Mouse (Mus musculus) heart, postnatal 25 days (tissue): ENCODE measurements around the gene Nat9. TPM values are rescaled to one million over a fixed set of nuclear protein-coding genes. Genes with fewer than 3 reads are reported as not detected.

Experiments used
- DNase-seq: peaks from one replicate; pipeline ENCODE4 v3.0.0; 2022; ENCODE audit warnings: low spot score
- intact Hi-C: fragments of 180-260 bp; cut with DNase I; formaldehyde crosslinking; loops from one replicate; pipeline ENCODE4 v1.15.1; 2025
- total RNA-seq, 2 experiments: library from RNA; stranded (reverse); gene quantifications; 2 replicates each; pipeline ENCODE4 v1.2.3; 2021

Gene Nat9
- total RNA-seq, 2 experiments from 2014 or later: 19.3 to 23.0 TPM

- no peak for DNase-seq
- intact Hi-C loops: no loop called here
These were observed 30.1 kb upstream of the Nat9 start for GRCm38 (mm10) chr11:115217439-115218410.

- no peak for DNase-seq
- intact Hi-C loops: no loop called here
These were observed 27.5 kb upstream of the Nat9 start for GRCm38 (mm10) chr11:115215123-115215522.

GRCm38 (mm10) chr11:115212116-115212515 lies 24.5 kb upstream of the Nat9 start:
- intact Hi-C loops: no loop called here
- no peak for DNase-seq

GRCm38 (mm10) chr11:115209958-115210357 lies 22.3 kb upstream of the Nat9 start:
- intact Hi-C loops: no loop called here
- no peak for DNase-seq

- no peak for DNase-seq
- intact Hi-C loops: no loop called here
These were observed 21.4 kb upstream of the Nat9 start for GRCm38 (mm10) chr11:115208776-115209732.

GRCm38 (mm10) chr11:115208126-115208525 lies 20.5 kb upstream of the Nat9 start:
- no peak for DNase-seq
- intact Hi-C loops: no loop called here

- DNase-seq: no peak
- intact Hi-C loops: loop anchor here (1.0 to 5.0 kb wide), 3 partner anchors 30 to 150 kb away; no protein-coding TSS in a partner anchor
These were observed 15.1 kb upstream of the Nat9 start for GRCm38 (mm10) chr11:115202756-115203155.

- DNase-seq: peak; percentile 30
- intact Hi-C loops: loop anchor here (1.0 to 5.0 kb wide), 3 partner anchors 30 to 150 kb away; no protein-coding TSS in a partner anchor
These were observed 14.7 kb upstream of the Nat9 start for GRCm38 (mm10) chr11:115202316-115202715.

GRCm38 (mm10) chr11:115200520-115200919 lies 12.9 kb upstream of the Nat9 start:
- DNase-seq: no peak
- intact Hi-C loops: loop anchor here (5.0 kb wide), 1 partner anchor 152 kb away; no protein-coding TSS in a partner anchor

- DNase-seq: no peak
- intact Hi-C loops: no loop called here
These were observed 11.3 kb upstream of the Nat9 start for GRCm38 (mm10) chr11:115198932-115199384.

- intact Hi-C loops: no loop called here
- DNase-seq: no peak
These were observed 9.9 kb upstream of the Nat9 start for GRCm38 (mm10) chr11:115197558-115197957.

GRCm38 (mm10) chr11:115195933-115196332 lies 8.3 kb upstream of the Nat9 start:
- intact Hi-C loops: no loop called here
- DNase-seq: no peak

GRCm38 (mm10) chr11:115194693-115195092 lies 7.0 kb upstream of the Nat9 start:
- intact Hi-C loops: no loop called here
- no peak for DNase-seq

- DNase-seq: peak; percentile 42
These were observed 4.5 kb upstream of the Nat9 start for GRCm38 (mm10) chr11:115192180-115192579.

GRCm38 (mm10) chr11:115189304-115189703 lies 1.6 kb upstream of the Nat9 start:
- DNase-seq: no peak
- intact Hi-C loops: no loop called here

More at GRCm38 (mm10) chr11:115192180-115192579, 4.5 kb upstream of the Nat9 start:
- intact Hi-C loops: no loop called here

GRCm38 (mm10) chr11:115188539-115189231 lies 1.0 kb upstream of the Nat9 start:
- no peak for DNase-seq
- intact Hi-C loops: no loop called here

GRCm38 (mm10) chr11:115187224-115187639 lies 427 bp downstream of the Nat9 start, which contains the start of gene Tmem104:
TSS of gene Tmem104 (plus strand) at chr11:115187487.
- DNase-seq: peak; percentile 99
- intact Hi-C loops: no loop called here

- intact Hi-C loops: loop anchor here (5.0 kb wide), 1 partner anchor 103 kb away; no protein-coding TSS in a partner anchor
- no peak for DNase-seq
These were observed 2.7 kb downstream of the Nat9 start for GRCm38 (mm10) chr11:115184973-115185372.
